Mouse (Mus musculus) liver, postnatal 0 days (tissue): Measurements from ENCODE around the gene Spaca3.

Experiments used
- CTCF ChIP-seq: sonication (generic); IDR thresholded peaks from 2 replicates; pipeline ENCODE4 v1.5.1; 2016; ENCODE audit warnings: antibody characterized with exemption, low read depth
- EP300 ChIP-seq: IDR thresholded peaks from 2 replicates; pipeline ENCODE4 v1.6.1; 2016; ENCODE audit warnings: antibody characterized with exemption, low read depth, mild to moderate bottlenecking

DNA sequence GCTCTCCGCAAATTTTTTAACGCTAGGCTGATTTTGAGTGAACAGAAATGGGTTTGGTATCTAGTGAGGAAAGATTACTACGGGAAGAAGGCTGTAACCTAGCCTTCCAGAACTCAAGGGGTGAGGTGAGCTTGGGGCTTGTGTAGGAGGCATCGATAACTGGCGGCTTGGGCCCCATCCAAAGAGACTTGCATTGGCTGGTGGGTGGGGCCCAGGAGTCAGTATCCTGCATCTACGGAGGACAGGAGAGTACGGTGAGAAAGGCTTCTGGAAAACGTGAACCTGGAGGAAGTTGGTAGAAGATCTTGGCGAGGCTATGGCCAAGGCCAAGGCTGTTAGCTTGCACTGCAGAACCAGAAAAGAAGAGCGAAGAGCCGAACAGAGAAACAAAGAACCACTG, 3.7 kb upstream of the Spaca3 start:
- no peak for TF ChIP-seq CTCF
- TF ChIP-seq EP300: no peak
